Mouse (Mus musculus): ENCODE measurements at regions not wholly inside any gene's neighbourhood (a gene's known extent, or its start where the extent isn't known, plus 50 kb on each side); places are given as distances from the start of the nearest gene placed in this dataset.

GRCm38 (mm10) chr17:52077951-52078350 is 244.9 kb upstream of the Satb1 start:
- no peak for TF ChIP-seq GATA1 (IDR thresholded peaks at IDR 0.05; ENCODE audit: borderline replicate concordance, low read length)
- no peak for TF ChIP-seq FLI1 (IDR thresholded peaks at IDR 0.05; ENCODE audit: low read length)
